Mouse (Mus musculus) forebrain, embryonic 16.5 days (tissue): ENCODE measurements at regions not wholly inside any gene's neighbourhood (a gene's known extent, or its start where the extent isn't known, plus 50 kb on each side); places are given as distances from the start of the nearest gene placed in this dataset.
A peak's percentile ranks its signal among the peaks of the same experiment; 100 is the strongest.

Experiments
- ATAC-seq: fragments of 200-750 bp; cut with Nextera tagmentation; 2 replicates; pipeline ENCODE4 v1.8.0; 2017; ENCODE audit warnings: mild to moderate bottlenecking, moderate library complexity
- H3K27ac ChIP-seq: fragments of 300-500 bp; sonication (generic); 2 replicates; pipeline ENCODE4 v1.5.1; 2014; ENCODE audit warnings: low read length, control low read depth
- H3K27me3 ChIP-seq: fragments of 300-500 bp; sonication (generic); replicated peaks from 2 replicates; pipeline ENCODE4 v1.6.1; 2014; ENCODE audit warnings: low read length; ENCODE audit not compliant: control insufficient read depth, insufficient read depth
- H3K36me3 ChIP-seq: fragments of 300-500 bp; sonication (generic); 2 replicates; pipeline ENCODE4 v1.6.1; 2014; ENCODE audit not compliant: control insufficient read depth, insufficient read depth
- H3K4me1 ChIP-seq: fragments of 300-500 bp; sonication (generic); replicated peaks from 2 replicates; pipeline ENCODE4 v1.6.1; 2014; ENCODE audit warnings: low read length; ENCODE audit not compliant: control insufficient read depth, insufficient read depth
- H3K4me2 ChIP-seq: fragments of 300-500 bp; sonication (generic); 2 replicates; pipeline ENCODE4 v1.6.1; 2014; ENCODE audit warnings: mild to moderate bottlenecking, low read length, control low read depth
- H3K4me3 ChIP-seq: fragments of 300-500 bp; sonication (generic); replicated peaks from 2 replicates; pipeline ENCODE4 v1.5.1; 2014; ENCODE audit warnings: mild to moderate bottlenecking, low read length, control low read depth
- H3K9ac ChIP-seq: fragments of 300-500 bp; sonication (generic); replicated peaks from 2 replicates; pipeline ENCODE4 v1.6.1; 2014; ENCODE audit warnings: low read depth, low read length, control low read depth
- H3K9me3 ChIP-seq: fragments of 300-500 bp; sonication (generic); 2 replicates; pipeline ENCODE4 v1.6.1; 2016; ENCODE audit warnings: low read length; ENCODE audit not compliant: control insufficient read depth
- WGBS: fragments of 180-500 bp; shearing (Covaris S2); extraction: QIAGEN DNeasy Blood & Tissue Kit; methylation state at CpG from one replicate; pipeline ENCODE4 v1.1.7; 2014; 5-methylcytosine and 5-hydroxymethylcytosine counted together

DNA sequence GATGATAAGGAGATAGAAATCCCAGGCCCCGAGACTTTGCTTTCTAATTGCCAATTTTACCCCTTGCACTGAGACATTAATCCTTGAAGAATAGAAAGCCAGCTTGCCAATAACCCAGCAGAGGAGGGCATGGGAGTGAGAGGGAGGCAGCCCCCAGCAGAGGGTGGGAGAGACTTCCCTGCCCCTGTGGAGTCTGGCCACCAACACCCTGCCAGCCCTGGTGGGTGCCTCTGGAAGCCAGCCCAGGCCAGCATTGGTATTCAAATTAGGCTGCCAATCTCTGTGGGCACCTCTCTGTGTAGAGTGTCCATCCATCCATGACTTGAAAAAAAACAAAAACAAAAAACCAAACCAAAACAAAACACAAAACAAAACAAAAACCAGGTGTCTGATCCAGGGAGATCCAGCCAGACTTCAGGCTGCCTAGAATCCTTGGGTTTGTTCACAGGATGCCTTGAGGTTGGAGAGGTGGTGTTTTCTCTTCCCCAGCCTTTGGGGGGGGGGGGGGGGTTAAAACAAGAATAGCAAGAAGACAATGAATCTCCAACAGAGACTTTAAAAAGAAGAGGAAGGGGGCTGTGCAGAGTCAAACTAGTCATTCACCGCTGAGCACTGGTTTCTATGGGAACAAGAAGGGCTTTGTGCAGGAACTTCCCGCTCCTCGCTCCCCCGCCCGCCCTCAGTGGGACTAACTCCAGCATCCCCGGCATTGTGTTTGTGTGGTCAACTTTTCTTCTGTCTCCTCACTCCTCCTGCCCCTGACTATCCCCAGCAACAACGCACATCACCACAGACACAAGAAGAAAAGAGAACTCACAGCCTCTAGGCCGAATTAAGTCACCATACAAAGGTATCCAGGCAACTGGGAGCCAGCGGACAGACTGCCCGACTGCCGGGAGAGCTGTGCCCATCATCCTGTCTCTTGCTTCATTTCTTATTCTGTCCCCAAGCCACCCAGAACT is 236.3 kb upstream of the Pabpc6 start:
- WGBS: under 1% methylated on average over 12 of the region's 12 CpGs

DNA sequence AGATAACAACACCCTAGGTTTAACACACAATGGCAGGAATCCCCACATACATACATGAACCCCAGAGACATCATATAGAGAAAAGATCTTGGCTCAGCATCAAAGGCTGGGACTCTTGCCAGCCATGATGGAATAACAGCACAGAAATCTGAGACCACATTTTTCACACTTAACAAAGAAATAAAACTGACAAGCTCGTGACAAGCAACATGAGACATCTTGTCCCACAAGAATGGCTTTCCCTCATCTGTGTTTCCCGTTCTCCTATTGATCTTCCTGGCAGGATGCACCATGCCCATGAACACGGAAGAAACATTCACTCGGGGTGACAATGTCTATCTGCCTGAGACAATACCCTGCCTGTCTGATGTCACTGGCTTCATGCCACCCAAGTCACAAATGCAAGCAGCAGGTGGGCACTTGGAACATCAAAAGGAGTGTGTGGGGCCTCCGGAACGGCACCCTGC is 235.0 kb upstream of the Pabpc6 start:
- Histone ChIP-seq H3K27me3 (no peaks in the 10 kb centered on the region), H3K9ac (peak overlapping the region; percentile 6; the same call in 1 of the 2 replicates), H3K4me2 (0 out of 2 replicates have a peak overlapping the region, but pooled peaks have one; percentile 14), H3K9me3 (no peaks in the 10 kb centered on the region), H3K27ac (peak overlapping the region; percentile 78), H3K4me1 (peaks cover 30% of the 10 kb centered on the region), H3K36me3 (no peaks in the 10 kb centered on the region), H3K4me3 (no peak overlapping the region)
- ATAC-seq: 0 out of 2 replicates have a peak, but pooled peaks have one; percentile 10
- 3% methylated on average over 6 of the region's 6 CpGs for WGBS

More for the DNA sequence above, 236.3 kb upstream of the Pabpc6 start:
- peak overlapping the region; percentile 26 for H3K4me3 ChIP-seq
- H3K9ac ChIP-seq: peak overlapping the region; percentile 43; the same call in 1 of the 2 replicates
- H3K9me3 ChIP-seq: no peaks in the 10 kb centered on the region
- H3K27ac ChIP-seq: peak overlapping the region; percentile 78
- peaks cover 30% of the 10 kb centered on the region for H3K4me1 ChIP-seq
- peak overlapping the region; percentile 49 for H3K4me2 ChIP-seq
- H3K27me3 ChIP-seq: no peaks in the 10 kb centered on the region
- ATAC-seq: peak; percentile 88
- H3K36me3 ChIP-seq: no peaks in the 10 kb centered on the region

DNA sequence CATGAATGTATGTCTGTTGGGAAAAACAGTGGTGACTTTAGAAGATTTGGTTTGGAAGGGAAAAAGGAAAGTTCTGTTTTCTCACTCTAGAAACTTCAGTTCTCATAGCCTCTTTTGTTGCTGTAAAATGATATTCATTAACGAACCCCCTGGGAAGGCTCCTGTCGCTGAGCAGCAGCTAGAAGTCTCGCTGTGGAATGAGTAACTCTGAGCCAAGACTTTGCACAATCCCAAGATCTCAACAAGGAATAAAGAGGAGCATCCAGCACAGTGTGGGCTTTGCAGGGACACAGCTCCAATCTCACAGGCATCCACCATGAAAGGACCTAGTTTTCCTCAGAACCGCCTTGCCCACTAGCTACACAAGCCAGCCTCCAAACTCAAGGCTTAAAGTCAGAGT is 233.8 kb upstream of the Pabpc6 start:
- WGBS: 25% methylated on average over 4 of the region's 4 CpGs
- Histone ChIP-seq H3K27ac (peak overlapping the region; percentile 12; the same call in 1 of the 2 replicates), H3K36me3 (no peaks in the 10 kb centered on the region), H3K4me2 (no peak overlapping the region), H3K27me3 (no peaks in the 10 kb centered on the region), H3K4me1 (peaks cover 30% of the 10 kb centered on the region), H3K9me3 (no peaks in the 10 kb centered on the region), H3K9ac (no peak overlapping the region), H3K4me3 (no peak overlapping the region)
- no peak for ATAC-seq

DNA sequence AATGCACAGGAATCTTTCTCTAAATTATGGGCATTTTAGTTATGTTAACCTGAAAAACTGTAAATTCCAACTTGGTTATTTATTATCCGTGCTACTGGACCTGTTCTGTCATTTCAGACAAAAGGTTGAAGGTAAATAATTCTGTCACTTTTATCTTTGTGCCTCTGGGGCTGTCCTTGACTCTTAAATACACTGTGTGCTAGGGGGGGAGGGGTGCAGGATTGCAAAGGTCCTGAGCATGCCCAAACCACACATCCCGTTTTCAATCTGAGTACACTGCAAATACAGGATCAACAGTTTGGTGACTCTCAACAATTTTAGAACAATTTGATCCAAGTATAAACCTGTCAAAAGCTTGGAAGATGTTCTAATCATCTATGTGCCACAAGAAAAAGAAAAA is 227.4 kb upstream of the Pabpc6 start:
- H3K9ac ChIP-seq: no peak overlapping the region
- ATAC-seq: no peak
- no peak overlapping the region for H3K27ac ChIP-seq
- H3K9me3 ChIP-seq: no peaks in the 10 kb centered on the region
- WGBS: 75% methylated on average over 2 of the region's 2 CpGs
- H3K4me3 ChIP-seq: no peak overlapping the region
- H3K36me3 ChIP-seq: no peaks in the 10 kb centered on the region
- no peak overlapping the region for H3K4me2 ChIP-seq
- H3K4me1 ChIP-seq: no peaks in the 10 kb centered on the region
- no peaks in the 10 kb centered on the region for H3K27me3 ChIP-seq

DNA sequence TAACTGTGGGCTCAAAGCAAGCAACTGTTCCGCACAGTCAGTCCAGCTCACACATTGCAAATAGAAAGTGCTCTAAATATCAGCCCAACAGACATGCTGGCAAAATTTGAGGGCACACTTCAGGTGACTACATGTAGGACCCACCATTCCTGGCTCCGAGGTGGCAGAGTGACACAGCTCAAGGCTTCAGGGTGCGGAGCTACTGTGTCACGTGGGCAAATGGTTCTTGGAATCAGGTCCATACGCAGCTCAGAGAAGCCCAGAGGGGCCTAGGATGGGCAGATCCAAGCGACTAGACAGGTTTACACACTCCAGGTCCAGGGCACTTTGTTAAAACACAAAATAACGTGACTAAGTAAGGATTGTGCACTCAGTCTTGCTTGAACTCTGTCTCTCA is 226.2 kb upstream of the Pabpc6 start:
- Histone ChIP-seq H3K27me3 (no peaks in the 10 kb centered on the region), H3K4me3 (no peak overlapping the region), H3K4me1 (no peaks in the 10 kb centered on the region), H3K27ac (no peak overlapping the region), H3K36me3 (no peaks in the 10 kb centered on the region), H3K4me2 (no peak overlapping the region), H3K9ac (no peak overlapping the region), H3K9me3 (no peaks in the 10 kb centered on the region)
- 84% methylated on average over 7 of the region's 7 CpGs for WGBS
- ATAC-seq: no peak

DNA sequence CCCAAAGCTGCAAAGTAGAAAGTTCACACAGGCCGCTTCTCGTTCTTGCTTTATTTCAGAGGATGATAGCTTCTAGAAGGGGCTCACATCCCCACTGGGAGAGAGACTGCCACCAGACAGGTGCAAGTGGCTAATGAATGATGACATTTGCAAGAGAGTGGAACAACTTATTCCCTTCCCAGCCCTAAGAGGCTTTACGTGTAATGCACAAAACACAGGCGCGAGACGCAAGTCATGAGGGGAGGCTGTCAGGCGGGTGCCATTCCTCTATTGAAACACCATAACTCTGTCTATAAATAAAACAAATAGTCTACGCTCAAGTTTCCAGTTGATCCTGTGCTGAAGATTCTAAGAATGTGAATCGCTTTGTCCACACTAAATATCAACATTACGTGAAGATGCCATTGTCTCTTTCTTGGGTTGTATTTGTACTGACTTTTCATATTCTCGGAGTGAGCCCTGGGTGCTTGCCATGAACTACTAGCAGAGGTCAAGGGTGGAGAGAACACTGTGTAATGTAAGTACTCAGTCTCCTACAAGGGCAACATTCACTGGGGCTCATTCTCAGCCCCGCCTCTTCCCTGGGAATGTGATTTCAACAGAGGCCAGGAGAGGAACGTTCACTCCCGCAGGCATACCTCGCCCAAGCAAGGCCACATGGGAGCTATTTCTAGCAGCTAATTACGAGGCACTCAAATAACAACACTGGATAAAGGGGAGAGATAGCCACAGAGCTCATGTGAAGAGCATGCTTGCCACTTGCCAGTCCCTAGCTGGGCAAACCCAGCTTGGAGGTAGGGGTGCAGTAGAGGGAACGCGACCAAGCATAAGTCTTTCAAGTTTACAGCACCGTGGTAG is 225.5 kb upstream of the Pabpc6 start:
- 0 out of 2 replicates have a peak, but pooled peaks cover 2% of the 10 kb centered on the region for H3K4me1 ChIP-seq
- no peaks in the 10 kb centered on the region for H3K36me3 ChIP-seq
- no peak overlapping the region for H3K4me3 ChIP-seq
- no peaks in the 10 kb centered on the region for H3K27me3 ChIP-seq
- 79% methylated on average over 19 of the region's 19 CpGs for WGBS
- H3K9ac ChIP-seq: no peak overlapping the region
- no peak overlapping the region for H3K27ac ChIP-seq
- no peaks in the 10 kb centered on the region for H3K9me3 ChIP-seq
- no peak overlapping the region for H3K4me2 ChIP-seq
- no peak for ATAC-seq

DNA sequence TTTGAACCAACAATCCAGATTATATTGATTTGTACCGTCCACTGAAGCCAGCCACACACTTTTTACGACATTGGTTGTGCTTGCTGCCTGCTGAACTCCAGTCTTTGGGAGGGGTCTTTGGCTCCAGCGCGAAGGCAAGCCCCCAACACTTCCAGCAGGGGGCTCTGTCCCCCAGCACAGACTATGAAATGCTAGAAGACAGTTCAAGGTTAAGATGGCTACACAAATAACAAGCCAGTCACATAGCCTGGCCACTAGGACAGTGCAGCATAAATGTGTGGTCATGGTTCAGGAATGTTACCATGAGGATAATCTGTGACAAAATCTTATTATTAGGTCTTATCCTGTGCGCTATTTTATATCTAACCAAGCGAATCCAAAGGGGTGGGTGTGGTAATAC is 224.4 kb upstream of the Pabpc6 start:
- H3K27me3 ChIP-seq: no peaks in the 10 kb centered on the region
- H3K27ac ChIP-seq: no peak overlapping the region
- no peak overlapping the region for H3K4me2 ChIP-seq
- H3K9me3 ChIP-seq: no peaks in the 10 kb centered on the region
- H3K36me3 ChIP-seq: no peaks in the 10 kb centered on the region
- WGBS: 60% methylated on average over 6 of the region's 6 CpGs
- H3K9ac ChIP-seq: no peak overlapping the region
- ATAC-seq: no peak
- H3K4me1 ChIP-seq: 0 out of 2 replicates have a peak, but pooled peaks cover 3% of the 10 kb centered on the region
- H3K4me3 ChIP-seq: no peak overlapping the region

DNA sequence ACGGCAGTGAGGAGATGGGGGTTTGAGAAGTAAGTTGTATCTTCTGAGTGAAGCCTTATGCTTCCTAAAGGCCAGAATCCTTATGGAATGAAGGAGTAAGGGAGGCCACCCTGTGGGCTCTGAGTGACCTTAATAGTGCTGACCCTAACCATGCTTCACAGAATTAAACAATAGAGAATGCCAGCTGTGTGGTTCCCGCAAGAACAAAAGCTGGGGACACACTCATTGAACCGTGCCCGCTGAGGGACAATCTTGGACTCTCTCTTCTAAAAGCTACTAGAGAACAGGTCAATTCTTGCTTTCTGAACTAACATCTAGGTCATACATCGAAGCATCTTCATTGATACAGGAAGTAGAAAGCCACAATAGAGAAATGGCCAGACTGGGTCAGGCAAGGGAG is 223.3 kb upstream of the Pabpc6 start:
- Histone ChIP-seq H3K4me3 (no peak overlapping the region), H3K9me3 (no peaks in the 10 kb centered on the region), H3K27me3 (no peaks in the 10 kb centered on the region), H3K36me3 (no peaks in the 10 kb centered on the region), H3K4me2 (no peak overlapping the region), H3K9ac (no peak overlapping the region), H3K4me1 (peaks cover 9% of the 10 kb centered on the region; the same call in 1 of the 2 replicates), H3K27ac (no peak overlapping the region)
- WGBS: 31% methylated on average over 5 of the region's 5 CpGs
- no peak for ATAC-seq

DNA sequence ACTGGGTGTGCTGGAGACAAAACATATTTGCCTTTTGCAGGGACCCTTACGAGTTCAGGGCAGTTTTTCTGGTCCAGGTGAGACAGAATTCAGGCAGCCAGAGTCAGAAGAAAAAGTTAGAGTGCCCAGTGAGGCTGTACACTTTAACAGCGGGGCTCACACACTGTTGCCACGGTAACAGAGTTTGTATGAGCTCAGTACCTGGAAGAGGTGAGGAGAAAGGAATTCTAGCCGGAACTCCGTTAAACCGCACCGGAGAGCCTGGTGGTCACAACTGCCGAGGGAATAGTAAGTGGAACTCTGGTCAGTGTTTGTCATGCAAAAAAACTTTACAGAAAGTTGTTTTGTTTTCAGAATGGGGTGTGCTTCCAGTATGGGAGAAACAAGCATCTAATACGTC is 222.6 kb upstream of the Pabpc6 start:
- Histone ChIP-seq H3K27ac (no peak overlapping the region), H3K4me2 (no peak overlapping the region), H3K4me1 (peaks cover 9% of the 10 kb centered on the region; the same call in 1 of the 2 replicates), H3K36me3 (no peaks in the 10 kb centered on the region), H3K4me3 (no peak overlapping the region), H3K9ac (no peak overlapping the region), H3K9me3 (no peaks in the 10 kb centered on the region), H3K27me3 (no peaks in the 10 kb centered on the region)
- WGBS: 73% methylated on average over 9 of the region's 9 CpGs
- no peak for ATAC-seq
